Mouse (Mus musculus): Measurements from ENCODE around the gene Plcl2. TPM values are rescaled to one million over a fixed set of nuclear protein-coding genes. Genes with fewer than 3 reads are reported as not detected.

Plcl2 gene
- polyA plus RNA-seq, 2 experiments from 2014 or later: 5.4 to 8.6 TPM

DNA sequence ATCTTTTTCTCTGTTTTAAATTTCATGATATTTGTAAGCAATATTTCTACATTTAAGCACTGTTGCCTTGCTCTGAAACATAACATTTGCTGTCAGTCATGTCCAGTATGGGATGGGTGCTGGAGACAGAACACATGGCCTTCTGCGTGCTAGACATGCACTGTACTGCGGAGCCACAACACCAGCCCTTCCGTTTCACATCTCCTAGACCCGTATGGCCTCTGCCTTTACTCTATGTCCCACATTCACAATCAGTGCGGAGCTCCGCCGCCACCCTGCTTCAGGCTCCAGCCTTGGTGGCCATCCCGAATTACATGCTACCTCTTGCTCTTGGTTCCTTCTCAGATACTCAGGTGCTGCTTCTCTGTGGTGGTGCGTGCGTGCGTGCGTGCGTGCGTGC, 168.1 kb downstream of the Plcl2 start:
- no peak for ATAC-seq

DNA sequence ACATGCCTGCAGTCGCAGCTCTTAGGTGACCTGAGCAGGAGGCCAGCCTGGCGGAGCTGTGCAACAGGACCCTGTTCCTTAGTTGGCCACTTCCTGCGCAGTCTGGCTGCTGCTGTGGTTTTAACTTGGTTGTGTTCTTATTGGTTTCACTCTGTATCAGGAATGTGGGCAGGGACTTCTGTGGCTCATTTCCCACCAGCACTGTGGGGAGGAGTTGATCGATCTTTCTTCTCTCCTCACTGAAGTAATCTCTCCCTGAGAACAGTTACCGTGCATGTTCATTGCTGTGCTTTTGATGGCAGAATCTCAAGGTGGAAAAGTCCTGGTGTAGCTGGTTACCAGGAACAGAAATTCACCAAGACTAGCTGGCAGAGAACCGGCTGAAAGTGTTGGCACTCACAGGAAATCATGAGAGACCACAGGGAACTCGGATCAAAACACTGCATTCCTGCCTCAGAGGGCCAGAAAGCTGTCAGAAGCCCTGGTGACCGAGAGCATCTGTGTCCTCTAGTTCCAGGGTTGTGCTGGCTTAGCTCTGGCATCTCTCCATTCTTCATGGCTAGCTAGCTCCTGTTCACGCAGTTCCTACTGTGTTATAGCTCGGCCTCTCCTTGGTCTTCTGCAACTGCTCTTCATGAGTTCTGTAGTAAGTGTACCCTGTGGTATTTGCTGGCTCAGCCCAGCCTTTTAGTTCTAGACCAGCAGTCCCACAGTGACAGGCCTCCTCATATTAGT, 168.9 kb downstream of the Plcl2 start:
- peak; percentile 82 for ATAC-seq

DNA sequence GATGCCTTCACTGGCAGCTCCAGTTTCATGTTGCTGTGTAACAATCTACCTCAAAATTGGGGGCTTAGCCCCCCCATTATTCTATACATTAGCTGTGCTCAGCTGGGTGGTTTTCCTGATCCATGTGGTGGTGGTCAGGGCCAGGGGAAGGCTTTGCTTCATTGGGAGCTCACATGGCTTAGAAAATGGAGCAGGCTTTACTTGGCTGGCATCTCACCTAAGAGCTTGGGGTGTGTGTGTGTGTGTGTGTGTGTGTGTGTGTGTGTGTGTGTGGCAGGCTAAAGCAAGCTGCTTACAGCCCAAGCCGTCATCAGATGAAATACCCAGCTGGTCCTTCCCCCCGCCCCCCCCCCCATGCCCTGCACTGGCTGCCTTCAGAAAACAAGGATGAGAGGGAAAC, 169.5 kb downstream of the Plcl2 start:
- no peak for ATAC-seq

DNA sequence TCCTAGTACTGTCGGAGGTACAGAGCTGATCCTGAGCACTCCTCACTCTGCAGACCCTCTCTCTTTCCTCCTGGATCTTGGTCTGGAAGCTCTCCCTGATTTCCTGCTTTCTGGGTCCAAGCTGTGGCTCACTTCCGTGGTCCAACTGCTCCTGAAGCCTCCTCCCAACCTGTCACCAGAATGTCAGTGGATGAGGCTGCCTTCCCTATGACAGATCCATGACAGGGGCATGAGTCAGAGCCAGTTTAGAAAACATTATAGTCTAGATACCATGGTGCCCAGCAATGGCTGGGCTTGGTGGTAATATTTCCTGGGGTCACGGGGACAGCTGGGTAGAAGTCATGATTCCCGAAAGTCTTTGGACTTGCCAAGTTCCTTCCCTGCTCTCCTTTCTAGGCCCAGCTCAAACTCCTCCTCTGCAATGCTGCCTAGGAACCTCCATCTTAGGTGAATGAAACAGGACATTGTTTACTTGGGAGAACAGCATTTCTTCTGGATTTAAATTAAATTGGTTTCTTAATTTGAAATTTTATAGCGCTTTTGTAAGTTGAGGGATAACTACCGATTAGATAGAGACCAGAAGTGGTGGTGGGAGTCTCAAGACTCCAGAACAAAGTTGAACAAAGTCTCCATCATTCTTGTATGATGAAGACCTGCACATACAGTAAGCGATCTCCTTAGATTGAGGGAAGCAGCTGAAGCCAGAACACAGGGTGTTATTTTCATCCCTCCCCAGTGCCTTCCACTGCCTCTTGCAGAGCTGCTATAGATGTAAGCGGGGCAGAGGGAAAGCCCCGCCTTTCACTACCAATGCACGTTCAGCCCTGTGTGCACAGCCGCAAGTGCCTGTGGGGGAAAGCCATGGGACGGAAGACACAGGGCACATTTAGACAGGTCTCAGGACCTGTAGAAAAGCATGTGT, 170.7 kb downstream of the Plcl2 start:
- peak; percentile 23 for ATAC-seq

DNA sequence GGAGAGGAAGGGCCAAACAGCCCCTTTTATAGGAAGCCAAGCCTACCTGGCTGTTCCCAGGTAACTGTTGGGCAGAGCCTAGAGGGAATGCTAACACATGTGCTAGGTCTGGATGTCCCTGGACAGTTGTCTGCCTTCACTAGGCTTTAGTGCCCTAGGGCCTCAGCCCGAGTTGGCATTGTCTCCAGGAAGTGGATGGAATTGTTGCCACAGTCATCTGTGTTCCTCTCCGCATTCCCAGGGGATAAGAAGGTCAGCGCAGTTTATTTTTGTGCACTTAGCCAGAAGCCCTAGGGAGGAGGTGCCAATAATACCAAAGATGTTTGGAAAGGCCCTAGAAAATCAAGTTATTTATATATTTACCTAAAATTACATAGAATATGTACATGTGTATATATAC, 173.5 kb downstream of the Plcl2 start:
- ATAC-seq: no peak

DNA sequence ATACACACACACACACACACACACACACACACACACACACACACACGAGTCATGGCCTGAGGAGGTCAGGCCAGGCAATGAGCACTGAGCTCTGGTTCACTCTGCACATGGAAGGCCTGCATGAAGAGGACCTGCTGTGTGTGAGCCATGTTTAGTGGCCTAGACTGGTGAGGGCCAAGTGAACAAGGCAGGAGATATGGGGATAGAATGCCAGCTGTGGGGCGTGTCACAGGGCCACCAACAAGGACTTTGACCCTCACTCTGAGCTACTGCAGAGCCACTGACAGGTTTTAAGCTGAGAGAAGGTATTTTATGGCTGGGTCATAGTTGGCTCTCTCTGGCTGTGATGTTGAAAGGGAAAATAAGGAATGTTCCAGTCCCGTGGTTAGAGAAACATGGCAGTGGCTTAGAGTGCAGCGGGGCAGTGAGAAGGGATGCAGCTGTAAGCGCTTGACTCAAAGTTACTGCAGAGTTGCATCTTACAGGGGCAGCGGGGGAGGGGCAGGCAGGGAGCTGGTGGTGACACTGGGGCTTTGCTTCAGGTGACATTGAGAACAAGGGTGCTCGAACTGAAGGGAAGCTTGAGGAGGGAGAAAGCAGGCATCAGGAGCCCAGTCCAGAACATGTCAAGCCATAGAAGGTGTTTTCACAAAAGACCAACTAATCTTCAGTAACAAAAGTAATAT, 175.9 kb downstream of the Plcl2 start:
- ATAC-seq: no peak

DNA sequence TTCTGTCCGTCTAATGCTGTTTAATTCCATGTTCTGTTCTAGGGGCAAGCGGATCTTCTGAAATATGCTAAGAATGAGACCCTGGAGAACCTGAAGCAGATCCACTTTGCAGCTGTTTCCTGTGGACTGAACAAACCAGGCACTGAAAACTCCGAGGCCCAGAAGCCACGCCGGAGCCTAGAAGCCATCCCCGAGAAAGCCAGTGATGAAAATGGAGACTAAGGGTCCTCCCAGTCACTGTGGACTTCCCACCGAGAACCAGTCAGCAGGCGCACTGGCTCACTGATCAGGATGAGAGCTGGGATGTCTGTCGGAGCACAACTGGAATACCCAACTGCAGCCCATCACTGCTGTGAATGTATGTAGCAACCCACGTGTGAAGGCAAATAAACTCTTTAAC, 178.5 kb downstream of the Plcl2 start:
- ATAC-seq: no peak

DNA sequence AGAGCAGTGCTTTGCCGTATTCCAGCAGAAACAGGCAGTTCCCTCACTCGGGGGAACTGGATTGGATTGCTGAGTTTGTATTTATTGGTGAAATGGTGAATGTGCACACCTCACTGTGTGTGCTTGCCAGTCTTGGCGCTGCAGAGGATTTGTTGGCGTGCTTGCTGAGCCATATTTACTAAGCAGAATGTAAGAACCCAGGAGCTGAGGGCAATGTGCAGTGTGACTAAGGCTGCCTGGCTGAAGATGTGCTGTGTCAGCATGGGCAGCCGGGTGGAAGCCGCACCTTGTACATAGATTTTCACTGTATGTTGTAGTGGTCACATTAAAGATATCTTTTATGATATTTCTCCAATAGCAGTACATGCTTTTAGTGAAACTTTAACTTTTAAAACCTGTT, 178.9 kb downstream of the Plcl2 start:
- no peak for ATAC-seq

DNA sequence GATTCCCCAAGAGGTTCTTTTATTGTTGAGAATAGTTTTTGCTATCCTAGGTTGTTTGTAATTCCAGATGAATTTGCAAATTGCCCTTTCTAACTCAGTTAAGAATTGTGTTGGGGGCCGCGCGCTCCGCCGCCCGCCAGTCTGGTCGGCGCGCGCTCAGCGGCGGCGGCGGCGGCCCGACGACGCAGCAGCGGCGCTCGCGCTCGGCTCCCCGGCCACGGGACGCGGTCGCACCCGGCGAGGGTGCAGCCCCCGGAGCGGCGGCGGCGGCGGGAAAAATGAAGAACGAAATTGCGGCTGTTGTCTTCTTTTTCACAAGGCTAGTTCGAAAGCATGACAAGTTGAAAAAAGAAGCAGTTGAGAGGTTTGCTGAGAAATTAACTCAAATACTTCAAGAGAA, 189.2 kb downstream of the Plcl2 start:
- peak; percentile 43 for ATAC-seq

DNA sequence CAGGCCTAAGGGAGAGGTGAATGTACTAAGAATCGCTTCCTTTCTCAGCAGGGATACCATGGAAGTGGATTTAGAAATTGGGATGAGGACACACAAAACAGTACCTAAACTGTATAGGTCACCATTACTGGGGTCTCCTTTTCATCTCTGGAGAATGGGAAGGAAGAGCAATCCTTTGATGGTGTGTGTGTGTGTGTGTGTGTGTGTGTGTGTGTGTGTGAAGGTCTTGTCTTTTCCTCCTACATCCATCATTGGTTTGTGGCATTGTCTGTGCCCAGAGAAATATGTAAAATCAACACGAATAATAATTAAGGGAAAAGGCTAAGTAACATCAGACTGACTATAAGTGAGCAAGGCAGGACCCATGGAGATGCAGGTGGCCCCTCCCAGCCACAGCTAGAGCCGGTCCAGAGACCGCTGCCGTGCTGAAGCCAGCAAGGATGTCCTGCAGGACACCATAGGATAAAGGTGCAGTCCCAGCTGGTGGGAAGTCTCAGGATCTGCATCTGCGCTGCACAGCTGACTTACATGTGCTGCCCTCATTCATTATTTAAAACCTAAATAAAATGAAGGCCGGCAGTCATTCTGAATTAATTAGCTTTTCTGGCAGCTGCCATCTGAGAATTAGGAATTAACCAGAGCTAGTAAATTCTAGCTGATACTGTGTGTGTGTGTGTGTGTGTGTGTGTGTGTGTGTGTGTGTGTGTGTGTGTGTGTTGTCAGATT, 201.5 kb downstream of the Plcl2 start:
- no peak for ATAC-seq

DNA sequence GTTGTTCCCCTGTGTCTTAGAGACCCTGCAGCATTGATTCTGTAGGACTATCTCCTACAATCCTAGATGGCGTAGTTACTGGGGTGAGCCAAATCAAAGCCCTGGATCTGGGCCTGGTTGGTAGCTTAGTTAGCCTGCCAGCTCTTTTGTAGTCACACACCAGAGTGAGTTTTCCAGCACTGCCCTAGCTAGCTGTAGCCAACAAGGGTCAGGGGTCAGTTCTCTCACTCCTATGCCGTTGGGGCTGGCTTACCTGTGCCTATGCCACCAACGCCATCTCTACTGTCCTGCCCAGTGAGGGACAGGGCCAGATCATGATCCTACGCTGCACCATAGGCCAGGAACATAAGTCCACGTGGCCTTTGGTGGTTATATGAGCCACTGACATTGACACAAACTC, 208.4 kb downstream of the Plcl2 start:
- ATAC-seq: no peak

DNA sequence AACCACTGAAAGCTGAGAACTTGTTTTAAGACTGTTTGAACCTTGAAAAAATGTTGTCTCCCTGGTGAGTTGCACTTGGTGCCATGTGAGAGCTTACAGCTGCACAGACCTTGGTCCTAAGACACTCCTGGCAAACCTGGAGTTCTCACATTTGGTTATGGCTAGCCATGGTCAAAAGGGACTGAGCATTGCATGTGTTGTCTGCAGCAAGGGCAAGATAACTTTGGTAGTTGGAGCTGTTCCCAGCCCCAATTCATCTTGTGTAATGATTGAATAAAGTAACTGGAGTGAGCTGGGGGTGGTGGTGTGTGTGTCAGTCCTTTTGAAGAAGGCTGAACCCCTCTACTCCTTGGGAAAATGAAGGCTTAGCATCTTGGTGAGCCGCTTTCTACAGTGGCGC, 215.2 kb downstream of the Plcl2 start:
- ATAC-seq: no peak

DNA sequence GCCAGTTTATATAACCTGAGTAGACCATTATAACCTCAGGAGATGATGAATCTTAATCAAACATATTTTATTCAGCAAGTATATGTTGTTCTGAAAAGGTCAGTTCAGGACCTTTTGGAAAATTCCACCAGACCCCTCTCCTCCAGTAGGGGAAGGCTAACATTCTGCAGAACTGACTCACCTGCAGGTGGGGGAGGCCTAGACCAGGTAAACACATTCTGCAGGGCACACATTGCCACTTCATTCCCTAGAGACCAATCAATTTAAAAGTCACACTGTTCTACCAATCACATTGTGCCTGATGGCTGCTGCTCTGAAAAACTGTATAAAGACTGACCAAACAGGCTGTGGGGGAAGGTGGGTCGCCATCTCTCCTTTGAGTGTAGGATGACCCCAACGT, 217.1 kb downstream of the Plcl2 start:
- no peak for ATAC-seq

DNA sequence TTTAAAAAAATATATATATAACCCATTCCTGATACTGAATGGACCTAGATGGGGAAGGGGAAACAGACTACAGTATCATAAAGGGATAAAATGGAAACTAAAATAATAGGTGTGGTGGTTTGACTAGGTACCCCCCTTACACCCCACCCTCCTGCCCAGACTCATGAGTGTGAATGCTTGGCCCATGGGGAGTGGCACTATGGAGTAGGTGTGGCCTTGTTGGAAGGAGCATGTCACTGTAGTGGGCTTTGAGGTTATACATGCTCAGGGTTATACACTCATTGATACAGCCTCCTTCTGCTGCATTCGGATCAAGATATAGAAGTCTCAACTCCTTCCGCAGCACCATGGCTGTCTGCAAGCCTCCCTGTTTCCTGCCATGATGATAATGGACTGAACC, 219.8 kb downstream of the Plcl2 start:
- peak; percentile 4 for ATAC-seq

DNA sequence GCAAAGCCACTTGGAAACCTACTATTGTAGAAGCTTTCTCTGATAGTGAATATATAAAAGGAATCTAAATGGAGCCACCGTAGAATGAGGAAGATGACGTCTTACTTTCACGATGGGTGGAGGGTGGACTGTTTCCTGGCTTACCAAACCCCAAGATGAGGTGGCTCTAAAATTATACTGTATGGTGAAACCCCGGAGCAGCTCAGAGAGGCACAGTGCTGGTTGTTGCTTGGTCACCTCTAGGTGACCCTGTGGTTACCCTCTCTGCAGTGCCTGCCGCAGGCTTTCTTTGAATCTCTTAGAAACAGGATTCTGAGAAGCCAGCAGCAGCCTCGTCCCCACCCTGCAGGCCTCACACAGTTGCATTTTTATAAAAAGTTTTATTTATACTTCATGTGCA, 220.4 kb downstream of the Plcl2 start:
- ATAC-seq: peak; percentile 88

DNA sequence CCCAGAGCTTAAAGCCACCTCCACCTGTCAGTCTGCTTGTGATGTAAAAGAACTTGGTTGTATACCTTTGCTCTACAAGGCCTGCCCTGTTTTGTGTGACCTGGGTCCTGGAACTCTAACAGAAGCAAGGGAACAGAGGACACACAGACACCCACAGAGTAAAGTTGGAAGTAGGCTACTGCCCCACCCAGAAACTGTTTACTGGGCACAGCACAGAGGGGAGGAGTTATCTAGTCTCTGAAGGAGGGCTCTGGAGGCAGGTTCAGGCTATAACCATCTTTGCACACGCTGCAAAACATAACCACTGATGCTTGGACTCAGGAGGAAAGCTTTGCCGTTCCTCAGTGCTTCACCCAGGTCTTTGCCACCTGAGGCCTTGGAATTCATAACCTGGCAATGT, 221.7 kb downstream of the Plcl2 start:
- peak; percentile 13 for ATAC-seq

DNA sequence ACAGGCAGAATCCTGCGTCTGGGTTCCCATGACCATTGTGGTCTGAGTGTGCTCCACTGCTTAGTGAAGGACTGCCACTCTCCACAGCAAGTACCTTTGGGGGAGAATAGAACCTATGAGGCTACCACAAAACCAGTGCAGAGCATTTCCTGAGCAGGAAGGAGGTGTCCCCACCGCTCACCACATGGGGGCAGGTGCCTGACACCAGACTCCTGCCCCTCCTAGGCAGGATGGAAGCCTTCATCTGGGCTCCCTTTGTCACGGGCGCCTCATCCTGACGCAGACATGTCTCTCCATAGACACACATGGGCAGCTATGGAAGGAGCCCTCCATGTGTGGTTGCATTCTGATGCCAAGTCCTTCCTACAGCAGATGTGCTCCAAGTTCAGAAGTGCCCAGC, 222.7 kb downstream of the Plcl2 start:
- ATAC-seq: peak; percentile 60

DNA sequence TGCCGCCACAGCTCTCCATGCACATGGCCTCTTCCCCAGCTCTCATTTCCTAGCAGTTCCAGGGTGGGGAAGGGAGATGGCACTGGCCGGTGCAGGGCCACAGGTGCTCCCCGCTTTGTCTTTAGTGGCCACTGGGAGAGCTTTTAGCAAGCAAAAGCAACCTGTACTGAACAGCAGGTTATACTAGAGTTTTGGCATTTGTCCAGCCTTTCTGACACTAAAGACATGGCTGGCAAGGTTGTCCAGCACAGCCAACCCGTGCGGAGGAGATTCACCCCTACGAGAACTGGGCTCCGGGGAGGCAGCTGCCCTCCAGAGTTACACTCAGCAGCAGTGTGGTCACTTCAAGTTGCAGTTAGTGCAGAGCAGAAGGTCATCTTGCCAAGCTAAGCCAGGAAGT, 224.2 kb downstream of the Plcl2 start:
- no peak for ATAC-seq

DNA sequence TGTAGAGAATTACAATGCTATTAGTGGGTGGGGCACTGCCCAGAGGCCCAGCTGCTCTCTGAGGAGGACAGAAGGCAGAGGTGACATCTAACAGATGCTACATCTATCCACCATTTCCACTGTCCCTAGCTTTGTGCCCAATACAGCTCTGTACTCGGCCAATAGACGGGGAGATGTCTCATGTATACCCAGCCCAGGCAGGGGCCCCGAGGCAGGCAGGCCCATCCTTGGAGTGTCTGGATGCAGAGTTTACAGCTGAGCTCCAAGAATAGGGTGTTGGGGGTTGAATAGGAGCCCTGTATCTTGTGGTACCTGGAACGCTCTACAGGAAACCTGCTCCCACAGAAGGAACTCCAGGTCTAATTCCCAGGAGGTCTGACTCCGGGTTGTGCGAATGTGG, 225.6 kb downstream of the Plcl2 start:
- ATAC-seq: no peak

DNA sequence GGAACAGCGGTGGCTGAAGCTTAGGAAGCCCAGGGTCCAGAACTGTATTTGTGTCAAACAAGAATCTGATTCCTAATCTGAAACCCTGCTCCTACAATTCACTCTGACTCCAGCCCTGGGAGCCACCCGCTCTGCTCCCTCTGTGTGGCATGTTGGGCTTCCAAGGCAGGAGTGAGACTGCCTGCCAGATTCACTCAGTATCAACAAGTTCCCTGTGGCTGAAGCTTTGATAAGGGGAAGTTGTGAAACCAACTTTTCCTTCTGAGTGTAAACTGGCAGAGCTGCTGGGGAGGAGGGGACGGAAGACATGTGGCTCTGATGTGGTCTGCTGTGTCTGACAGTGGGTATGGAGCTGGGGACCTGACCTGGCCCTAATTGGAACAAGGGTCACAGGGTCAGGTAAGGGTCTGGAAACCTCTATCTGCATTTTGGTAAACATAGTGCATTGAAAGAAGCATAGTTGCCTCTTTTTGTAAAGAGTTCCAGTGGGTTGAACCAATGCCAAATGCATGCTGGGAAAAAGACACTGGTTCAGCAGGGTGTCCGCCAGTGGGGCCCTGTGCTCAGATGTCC, 226.3 kb downstream of the Plcl2 start:
- ATAC-seq: no peak

DNA sequence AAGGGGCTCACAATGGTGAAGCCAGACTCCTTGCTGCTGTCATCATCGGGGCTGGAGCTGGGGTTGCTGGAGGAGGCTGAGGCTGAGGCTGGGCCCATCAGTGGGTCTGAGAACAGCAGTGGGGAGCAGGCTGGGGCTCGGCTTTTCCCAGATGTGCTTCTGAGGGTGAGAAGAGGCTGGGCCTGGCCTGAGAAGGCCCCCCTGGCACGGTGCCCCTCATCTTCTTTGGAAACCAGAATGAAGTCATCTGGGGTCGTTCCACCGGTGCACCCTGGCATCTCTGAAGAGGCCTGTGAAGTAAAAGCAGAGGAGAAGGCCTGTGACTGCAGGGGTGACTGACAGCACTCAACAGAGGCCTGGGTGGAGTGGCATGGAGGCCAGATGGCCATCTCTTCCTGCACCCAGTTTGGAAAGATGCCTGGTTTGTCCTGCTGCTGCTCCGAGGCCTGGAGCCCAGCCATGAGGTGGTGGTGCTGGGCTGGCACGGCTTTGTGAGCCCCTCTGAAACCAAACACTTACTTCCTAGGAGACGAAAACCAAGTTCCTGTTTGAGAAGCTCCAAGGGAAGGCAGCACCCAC, 226.8 kb downstream of the Plcl2 start:
- ATAC-seq: no peak

DNA sequence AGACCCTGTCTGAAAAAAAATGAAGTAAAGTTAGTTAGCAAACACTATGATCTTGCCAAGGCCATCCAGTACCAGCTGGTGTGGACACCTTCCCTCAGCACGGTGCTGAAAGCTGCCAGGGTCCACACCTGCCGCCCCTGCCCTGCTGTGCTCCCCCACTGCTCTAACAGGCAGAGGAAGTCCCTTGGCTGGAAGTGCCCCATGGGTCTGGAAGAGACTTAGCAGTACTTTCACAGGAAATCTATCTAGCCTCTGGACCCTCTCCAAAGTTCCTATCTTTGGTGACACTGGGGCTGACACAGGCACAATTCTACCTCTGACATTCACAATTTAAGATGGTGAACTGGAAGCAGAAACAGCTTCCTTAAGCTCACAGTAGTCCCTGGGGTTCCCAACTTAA, 227.9 kb downstream of the Plcl2 start:
- no peak for ATAC-seq

Data from CD4-positive, CD25-positive, alpha-beta regulatory T cell, adult 4 months (primary cell).